Mouse (Mus musculus): ENCODE measurements around the gene Gm6583. TPM values are rescaled to one million over a fixed set of nuclear protein-coding genes. Genes with fewer than 3 reads are reported as not detected.

Gene Gm6583
- polyA plus RNA-seq, 1 experiment from 2014 or later, result 0.28 TPM

DNA sequence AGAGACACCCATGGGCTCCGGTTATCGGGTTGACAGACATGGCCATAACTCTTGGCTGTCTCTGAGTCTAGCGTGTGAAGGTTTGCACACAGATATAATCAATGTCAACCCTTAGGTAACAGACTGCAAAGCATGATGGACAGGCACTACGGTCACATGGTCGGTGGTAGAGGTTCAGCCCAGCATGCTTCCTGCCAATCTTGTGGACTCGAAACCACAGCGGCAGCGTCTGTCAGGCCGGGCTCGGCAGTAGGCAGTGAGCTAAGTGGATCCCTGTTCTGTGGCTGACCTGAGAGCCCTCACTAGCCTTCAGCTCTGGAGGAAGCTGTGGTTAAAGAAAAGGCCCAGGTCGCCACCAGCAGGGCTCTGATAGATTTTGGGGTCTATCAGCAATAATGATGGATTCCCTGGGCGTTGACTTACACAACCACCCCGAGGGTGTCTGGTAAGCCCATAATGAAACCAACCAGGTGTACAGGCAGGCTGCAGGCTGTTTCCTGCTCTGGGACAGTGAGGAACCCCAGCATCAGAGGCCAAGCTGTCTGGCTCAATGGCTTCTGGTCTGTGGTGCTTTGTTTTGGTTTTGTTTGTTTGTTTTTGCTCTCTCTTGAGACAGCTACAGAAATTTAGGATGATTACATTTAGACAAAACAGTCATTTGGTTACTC is 29.1 kb upstream of the Gm6583 start:
- ATAC-seq (ENCODE audit: low FRiP score, low read depth), result no peak
- Histone ChIP-seq H3K4me1 (peaks cover 6% of the 10 kb centered on the region; the same call in 1 of the 2 replicates), H3K27ac (no peak overlapping the region), H3K27me3 (replicated peaks) (no peaks in the 10 kb centered on the region), H3K9ac (no peak overlapping the region), H3K4me3 (no peak overlapping the region), H3K36me3 (peaks cover 59% of the 10 kb centered on the region), H3K9me3 (no peaks in the 10 kb centered on the region), H3K4me2 (replicated peaks) (no peak overlapping the region)
- WGBS, result 93% methylated on average over 13 of the region's 13 CpGs

GRCm38 (mm10) chr5:112382641-112383330 is 27.0 kb upstream of the Gm6583 start:
- Histone ChIP-seq H3K9ac (no peak overlapping the region), H3K4me1 (no peaks in the 10 kb centered on the region)

GRCm38 (mm10) chr5:112382042-112382441 is 26.2 kb upstream of the Gm6583 start:
- no peak overlapping the region for H3K9ac ChIP-seq
- no peaks in the 10 kb centered on the region for H3K27me3 ChIP-seq (replicated peaks)
- no peak overlapping the region for H3K4me2 ChIP-seq (replicated peaks)
- peaks cover 62% of the 10 kb centered on the region for H3K36me3 ChIP-seq
- H3K27ac ChIP-seq, result no peak overlapping the region
- no peak for ATAC-seq (ENCODE audit: low FRiP score, low read depth)
- no peak overlapping the region for H3K4me3 ChIP-seq
- H3K4me1 ChIP-seq, result no peaks in the 10 kb centered on the region
- 73% methylated on average over 9 of the region's 9 CpGs for WGBS
- no peaks in the 10 kb centered on the region for H3K9me3 ChIP-seq

More at GRCm38 (mm10) chr5:112382641-112383330, 27.0 kb upstream of the Gm6583 start:
- H3K27ac ChIP-seq, result no peak overlapping the region
- H3K27me3 ChIP-seq (replicated peaks), result no peaks in the 10 kb centered on the region
- 76% methylated on average over 17 of the region's 17 CpGs for WGBS
- H3K36me3 ChIP-seq, result peaks cover 64% of the 10 kb centered on the region
- H3K9me3 ChIP-seq, result no peaks in the 10 kb centered on the region
- no peak for ATAC-seq (ENCODE audit: low FRiP score, low read depth)
- no peak overlapping the region for H3K4me3 ChIP-seq
- no peak overlapping the region for H3K4me2 ChIP-seq (replicated peaks)

DNA sequence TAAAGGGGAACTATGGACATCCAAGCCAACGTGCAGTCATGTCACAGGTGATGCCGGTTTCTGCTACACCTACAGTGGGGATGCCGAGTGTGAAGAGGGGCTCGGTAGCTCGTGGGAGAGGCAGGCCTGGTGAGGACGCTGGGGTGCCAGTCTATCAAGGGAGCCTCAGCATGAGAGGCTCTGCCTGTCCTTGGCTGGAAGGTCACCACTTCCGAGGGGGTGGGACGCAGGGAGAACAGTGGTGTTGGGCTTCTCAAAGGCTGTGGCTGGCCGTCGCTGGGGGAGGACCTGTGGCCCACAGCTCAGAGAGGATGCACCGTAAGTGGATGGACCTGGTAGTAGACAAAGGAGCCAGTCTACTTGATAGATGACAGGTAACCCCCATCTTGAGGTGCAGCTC is 25.3 kb upstream of the Gm6583 start:
- Histone ChIP-seq H3K36me3 (peaks cover 59% of the 10 kb centered on the region), H3K27me3 (replicated peaks) (no peaks in the 10 kb centered on the region), H3K27ac (no peak overlapping the region), H3K9me3 (no peaks in the 10 kb centered on the region), H3K9ac (no peak overlapping the region), H3K4me1 (no peaks in the 10 kb centered on the region), H3K4me2 (replicated peaks) (no peak overlapping the region), H3K4me3 (no peak overlapping the region)
- no peak for ATAC-seq (ENCODE audit: low FRiP score, low read depth)
- WGBS, result 84% methylated on average over 11 of the region's 11 CpGs

DNA sequence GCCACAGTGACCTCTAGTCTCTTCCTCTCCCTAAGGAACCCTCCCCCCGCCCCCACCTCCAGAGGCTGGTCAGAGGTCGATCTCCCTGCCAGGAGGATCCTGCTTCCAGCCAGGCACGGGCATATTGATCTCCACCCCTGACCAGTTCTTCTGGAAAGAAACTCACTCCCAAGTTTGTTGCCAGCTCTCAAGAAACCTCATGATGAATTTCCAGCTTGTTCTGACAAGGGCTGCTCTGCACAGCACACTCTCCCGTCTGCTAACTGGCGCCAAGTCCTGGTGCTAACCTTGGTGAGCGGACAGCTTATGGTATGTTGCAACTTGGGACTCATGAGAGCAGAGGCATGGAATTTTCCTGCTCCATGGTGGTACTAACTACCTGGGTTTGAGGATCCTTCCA is 22.9 kb upstream of the Gm6583 start:
- no peak overlapping the region for H3K4me3 ChIP-seq
- peaks cover 60% of the 10 kb centered on the region for H3K36me3 ChIP-seq
- WGBS, result 90% methylated on average over 6 of the region's 6 CpGs
- no peaks in the 10 kb centered on the region for H3K27me3 ChIP-seq (replicated peaks)
- no peak overlapping the region for H3K4me2 ChIP-seq (replicated peaks)
- H3K4me1 ChIP-seq, result no peaks in the 10 kb centered on the region
- H3K27ac ChIP-seq, result no peak overlapping the region
- H3K9ac ChIP-seq, result no peak overlapping the region
- no peaks in the 10 kb centered on the region for H3K9me3 ChIP-seq
- no peak for ATAC-seq (ENCODE audit: low FRiP score, low read depth)

- no peak for ATAC-seq (ENCODE audit: low FRiP score, low read depth)
- WGBS, result 84% methylated on average over 1 of the region's 1 CpGs
- Histone ChIP-seq H3K4me3 (no peak overlapping the region), H3K4me1 (peaks cover 8% of the 10 kb centered on the region), H3K36me3 (peaks cover 66% of the 10 kb centered on the region), H3K27ac (no peak overlapping the region), H3K27me3 (replicated peaks) (no peaks in the 10 kb centered on the region), H3K9ac (no peak overlapping the region), H3K9me3 (no peaks in the 10 kb centered on the region), H3K4me2 (replicated peaks) (no peak overlapping the region)
These were observed 21.5 kb upstream of the Gm6583 start for GRCm38 (mm10) chr5:112377380-112377779.

DNA sequence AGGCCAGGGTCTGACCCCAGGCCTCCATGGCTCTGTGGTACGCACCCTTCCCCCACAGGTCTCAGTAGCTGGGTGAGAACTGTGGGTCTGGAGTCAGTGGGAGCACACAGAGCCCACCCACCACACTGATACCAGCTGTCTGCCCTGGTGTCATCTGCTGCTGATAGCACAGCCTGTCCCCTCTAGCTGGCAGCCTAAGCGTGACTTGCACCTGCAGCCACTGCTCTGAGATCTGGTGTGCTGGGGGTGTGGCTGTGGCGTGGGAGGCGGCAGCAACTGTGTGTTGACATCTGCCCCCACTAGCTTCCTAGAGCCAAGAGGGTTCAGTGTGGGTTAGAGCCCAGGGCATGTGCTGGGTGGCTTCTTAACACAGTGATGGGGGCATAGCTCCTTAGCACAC is 20.3 kb upstream of the Gm6583 start:
- Histone ChIP-seq H3K4me2 (replicated peaks) (no peak overlapping the region), H3K36me3 (peaks cover 68% of the 10 kb centered on the region)
- WGBS, result 89% methylated on average over 4 of the region's 4 CpGs

DNA sequence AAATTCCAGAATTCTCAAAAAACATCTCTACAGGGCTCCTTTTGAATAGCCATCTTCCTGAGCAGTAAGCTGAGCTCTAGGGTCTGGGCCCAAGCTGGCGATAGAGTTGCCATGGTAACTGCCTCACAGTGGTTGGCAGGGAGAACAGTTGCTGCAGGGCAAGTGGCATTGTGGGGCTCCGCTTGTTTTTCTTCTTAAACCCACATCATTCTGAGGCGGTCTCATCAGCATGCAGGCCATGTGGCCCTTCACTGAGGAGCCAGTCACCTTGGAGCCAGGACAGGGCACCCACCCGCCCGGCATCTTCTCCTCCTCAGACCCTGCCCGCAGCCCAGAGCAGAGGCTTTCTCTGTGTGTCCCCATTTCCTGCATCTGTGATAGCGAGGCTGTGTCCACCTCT is 16.1 kb upstream of the Gm6583 start:
- no peaks in the 10 kb centered on the region for H3K27me3 ChIP-seq (replicated peaks)
- H3K27ac ChIP-seq, result peak overlapping the region; percentile 68
- peak overlapping the region; percentile 44 for H3K4me2 ChIP-seq (replicated peaks)
- peaks cover 73% of the 10 kb centered on the region for H3K36me3 ChIP-seq
- peak overlapping the region; percentile 41 for H3K9ac ChIP-seq
- 25% methylated on average over 7 of the region's 7 CpGs for WGBS
- peak; percentile 90 for ATAC-seq (ENCODE audit: low FRiP score, low read depth)
- H3K4me3 ChIP-seq, result no peak overlapping the region
- no peaks in the 10 kb centered on the region for H3K9me3 ChIP-seq
- peaks cover 39% of the 10 kb centered on the region for H3K4me1 ChIP-seq

More for the DNA sequence above, 20.3 kb upstream of the Gm6583 start:
- no peaks in the 10 kb centered on the region for H3K27me3 ChIP-seq (replicated peaks)
- no peak overlapping the region for H3K9ac ChIP-seq
- H3K9me3 ChIP-seq, result no peaks in the 10 kb centered on the region
- H3K27ac ChIP-seq, result no peak overlapping the region
- H3K4me1 ChIP-seq, result peaks cover 20% of the 10 kb centered on the region
- no peak overlapping the region for H3K4me3 ChIP-seq
- no peak for ATAC-seq (ENCODE audit: low FRiP score, low read depth)

GRCm38 (mm10) chr5:112370236-112370813 is 14.5 kb upstream of the Gm6583 start:
- ATAC-seq (ENCODE audit: low FRiP score, low read depth), result no peak
- WGBS, result 90% methylated on average over 12 of the region's 12 CpGs
- Histone ChIP-seq H3K4me1 (peaks cover 39% of the 10 kb centered on the region), H3K27ac (no peak overlapping the region), H3K9me3 (no peaks in the 10 kb centered on the region), H3K36me3 (peaks cover 70% of the 10 kb centered on the region), H3K27me3 (replicated peaks) (no peaks in the 10 kb centered on the region), H3K4me2 (replicated peaks) (no peak overlapping the region), H3K4me3 (no peak overlapping the region), H3K9ac (no peak overlapping the region)

- Histone ChIP-seq H3K4me2 (replicated peaks) (no peak overlapping the region), H3K27me3 (replicated peaks) (no peaks in the 10 kb centered on the region), H3K36me3 (peaks cover 71% of the 10 kb centered on the region), H3K9me3 (no peaks in the 10 kb centered on the region), H3K4me3 (no peak overlapping the region), H3K4me1 (peaks cover 39% of the 10 kb centered on the region), H3K9ac (no peak overlapping the region), H3K27ac (no peak overlapping the region)
- 82% methylated on average over 13 of the region's 13 CpGs for WGBS
- no peak for ATAC-seq (ENCODE audit: low FRiP score, low read depth)
These were observed 13.5 kb upstream of the Gm6583 start for GRCm38 (mm10) chr5:112369326-112369725.

DNA sequence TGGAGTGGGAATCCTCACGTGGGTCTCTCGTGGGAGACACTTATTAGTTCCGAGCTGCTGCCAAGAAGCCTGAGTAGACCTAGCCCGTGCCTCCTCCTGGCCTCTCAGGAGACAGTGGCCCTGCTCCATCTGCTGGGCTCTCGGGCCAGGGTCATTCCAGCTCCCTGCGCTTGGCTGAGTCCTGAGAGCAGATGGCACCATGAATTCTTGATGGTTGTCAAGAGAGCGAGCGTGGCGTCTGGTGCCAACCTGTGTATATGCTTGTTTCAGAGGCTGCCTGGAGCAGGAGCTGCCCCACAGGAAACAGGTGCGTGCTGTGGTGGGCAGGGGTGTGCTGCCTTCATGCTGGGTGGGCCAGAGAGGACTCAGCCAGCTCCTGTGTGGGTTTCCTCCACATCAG is 12.8 kb upstream of the Gm6583 start:
- H3K27ac ChIP-seq, result no peak overlapping the region
- H3K4me3 ChIP-seq, result no peak overlapping the region
- H3K4me2 ChIP-seq (replicated peaks), result no peak overlapping the region
- no peaks in the 10 kb centered on the region for H3K27me3 ChIP-seq (replicated peaks)
- peaks cover 39% of the 10 kb centered on the region for H3K4me1 ChIP-seq
- no peak for ATAC-seq (ENCODE audit: low FRiP score, low read depth)
- H3K36me3 ChIP-seq, result peaks cover 72% of the 10 kb centered on the region
- no peaks in the 10 kb centered on the region for H3K9me3 ChIP-seq
- H3K9ac ChIP-seq, result no peak overlapping the region
- 71% methylated on average over 10 of the region's 10 CpGs for WGBS

DNA sequence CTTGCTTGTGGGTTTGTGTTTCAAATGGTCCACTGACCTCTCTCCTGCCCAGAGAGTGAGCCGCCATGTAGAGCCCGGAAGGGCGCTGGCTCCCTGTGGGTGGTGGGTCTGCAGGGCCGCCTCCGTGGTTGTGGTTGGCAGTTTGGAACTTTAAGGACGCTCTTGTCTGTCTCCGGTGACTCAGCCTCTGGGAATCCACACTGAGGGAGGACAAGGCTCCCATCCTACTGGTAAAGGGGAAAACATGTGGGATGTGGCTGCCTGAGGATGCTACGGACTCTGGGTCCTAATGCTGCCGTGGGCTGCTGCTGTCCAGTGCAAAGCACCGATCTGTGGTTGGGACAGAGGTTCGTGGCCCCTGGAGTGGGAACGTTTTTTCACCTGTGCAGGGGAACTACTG is 12.1 kb upstream of the Gm6583 start:
- ATAC-seq (ENCODE audit: low FRiP score, low read depth), result no peak
- Histone ChIP-seq H3K27me3 (replicated peaks) (no peaks in the 10 kb centered on the region), H3K4me3 (no peak overlapping the region), H3K9ac (no peak overlapping the region), H3K9me3 (no peaks in the 10 kb centered on the region), H3K27ac (no peak overlapping the region), H3K36me3 (peaks cover 74% of the 10 kb centered on the region), H3K4me1 (peaks cover 36% of the 10 kb centered on the region), H3K4me2 (replicated peaks) (no peak overlapping the region)
- WGBS, result 92% methylated on average over 12 of the region's 12 CpGs
